Mouse (Mus musculus): ENCODE data around the gene Ccdc190. TPM values are rescaled to one million over a fixed set of nuclear protein-coding genes. Genes with fewer than 3 reads are reported as not detected.
A peak's percentile ranks its signal among the peaks of the same experiment; 100 is the strongest.

The Ccdc190 gene
- polyA plus RNA-seq, 2 experiments from 2014 or later = not detected

- ATAC-seq = no peak
These were observed 5.7 kb downstream of the Ccdc190 start for GRCm38 (mm10) chr1:169934005-169934725.

- peak; percentile 51 for ATAC-seq
These were observed 10.9 kb downstream of the Ccdc190 start for GRCm38 (mm10) chr1:169939345-169939744.

- ATAC-seq = no peak
These were observed 17.6 kb downstream of the Ccdc190 start for GRCm38 (mm10) chr1:169946004-169946403.

- no peak for ATAC-seq
These were observed 19.2 kb downstream of the Ccdc190 start for GRCm38 (mm10) chr1:169947654-169948053.

- no peak for ATAC-seq
These were observed 19.8 kb downstream of the Ccdc190 start for GRCm38 (mm10) chr1:169948280-169948679.

GRCm38 (mm10) chr1:169948866-169949265 is 20.4 kb downstream of the Ccdc190 start:
- ATAC-seq = no peak

- no peak for ATAC-seq
These were observed 21.5 kb downstream of the Ccdc190 start for GRCm38 (mm10) chr1:169949981-169950380.

GRCm38 (mm10) chr1:169950651-169951050 is 22.2 kb downstream of the Ccdc190 start:
- ATAC-seq = no peak

GRCm38 (mm10) chr1:169951561-169951960 is 23.1 kb downstream of the Ccdc190 start:
- ATAC-seq = no peak

GRCm38 (mm10) chr1:169952636-169953035 is 24.2 kb downstream of the Ccdc190 start:
- ATAC-seq = no peak

GRCm38 (mm10) chr1:169953106-169953505 is 24.7 kb downstream of the Ccdc190 start:
- no peak for ATAC-seq

- ATAC-seq = peak; percentile 98
These were observed 40.5 kb downstream of the Ccdc190 start, which contains the start of gene Hsd17b7 for GRCm38 (mm10) chr1:169968792-169969515. TSS of gene Hsd17b7 (minus strand) at chr1:169969241.

- ATAC-seq = peak; percentile 13
These were observed 41.1 kb downstream of the Ccdc190 start for GRCm38 (mm10) chr1:169969516-169969886.

- no peak for ATAC-seq
These were observed 42.5 kb downstream of the Ccdc190 start for GRCm38 (mm10) chr1:169970936-169971335.

- ATAC-seq = no peak
These were observed 43.5 kb downstream of the Ccdc190 start for GRCm38 (mm10) chr1:169971998-169972397.

GRCm38 (mm10) chr1:169977621-169978020 is 49.2 kb downstream of the Ccdc190 start:
- no peak for ATAC-seq

Other genes with a start within 250 kb of the Ccdc190 start
- not detected for gene Rgs4, start 181.0 kb upstream of the Ccdc190 start, polyA plus RNA-seq (2017; shearing (Covaris generic))
- gene Hsd17b7, start 40.6 kb downstream of the Ccdc190 start, polyA plus RNA-seq (2017; shearing (Covaris generic)) = 10 to 100 TPM in 1 of 2 experiments, 1 to 10 TPM in 1; 9.4 to 13.9 TPM
- gene Ddr2, start 182.1 kb downstream of the Ccdc190 start, polyA plus RNA-seq (2017; shearing (Covaris generic)) = not detected
- gene Uap1, start 246.3 kb downstream of the Ccdc190 start, polyA plus RNA-seq (2017; shearing (Covaris generic)) = 10 to 100 TPM; 12.9 to 18.1 TPM

Data from CD4-positive, CD25-positive, alpha-beta regulatory T cell, adult 4 months (primary cell).